9 mouse cellular contexts compared by ENCODE assay signal in genomic region chr5:140128414-140128981, GRCm38 (mm10).
DNase-seq lines count a peak whose midpoint lies in the region; ATAC-seq and TF ChIP-seq lines count a peak whose summit lies in the region.
"Had no signal": no experiment of that assay in that cellular context is flagged by ENCODE, and none has a peak within 500 bp of the region (broad histone marks: within the 10 kb centered on the region; RNA-seq: fewer than 3 reads in every experiment).

No protein-coding gene starts in this region.

- peak overlapping the region; percentile 67 for H3K27ac ChIP-seq in kidney, embryonic 14.5 days (ENCODE audit: low read depth, low read length)
- peak overlapping the region; percentile 61 for H3K27ac ChIP-seq in embryonic facial prominence, embryonic 12.5 days
- no peak overlapping the region; the same call in 1 of the 2 replicates for H3K27ac ChIP-seq in kidney, postnatal 0 days

- no peaks in the 10 kb centered on the region for H3K27me3 ChIP-seq in kidney, embryonic 14.5 days (ENCODE audit: control insufficient read depth, insufficient read depth, low read length)
- no peaks in the 10 kb centered on the region for H3K27me3 ChIP-seq in embryonic facial prominence, embryonic 12.5 days
- no peaks in the 10 kb centered on the region for H3K27me3 ChIP-seq in kidney, postnatal 0 days (ENCODE audit: insufficient read depth, low read length)

- H3K36me3 ChIP-seq in kidney, embryonic 14.5 days (ENCODE audit: control insufficient read depth, insufficient read depth, low read length): 0 out of 2 replicates have a peak, but pooled peaks cover 2% of the 10 kb centered on the region
- H3K36me3 ChIP-seq in embryonic facial prominence, embryonic 12.5 days: no peaks in the 10 kb centered on the region
- no peaks in the 10 kb centered on the region for H3K36me3 ChIP-seq in kidney, postnatal 0 days (ENCODE audit: insufficient read depth, low read length)

- DNase-seq in kidney, adult 18-20 months: no peak
- peak; percentile 47 for DNase-seq in kidney, postnatal 0 days (ENCODE audit: low spot score)
- DNase-seq in retina, postnatal 1 day: peak; percentile 67
- no peak for DNase-seq in urinary bladder, postnatal 4 days (ENCODE audit: low spot score in 2 of 2)
- no peak for DNase-seq in liver
- DNase-seq: right cerebral cortex, postnatal 25 days had no signal

- WGBS in kidney, embryonic 14.5 days: 26% methylated on average over 9 of the region's 9 CpGs
- 24% methylated on average over 9 of the region's 9 CpGs for WGBS in embryonic facial prominence, embryonic 12.5 days
- WGBS in kidney, postnatal 0 days: 31% methylated on average over 9 of the region's 9 CpGs

- peak; percentile 44; the same call in 1 of the 2 replicates for ATAC-seq in kidney, embryonic 14.5 days (ENCODE audit: low FRiP score, low TSS enrichment)
- peak; percentile 74 for ATAC-seq in embryonic facial prominence, embryonic 12.5 days (ENCODE audit: insufficient number of reproducible peaks, insufficient read depth, low FRiP score, low TSS enrichment)
- 0 out of 2 replicates have a peak, but pooled peaks have one; percentile 3 for ATAC-seq in kidney, postnatal 0 days (replicated peaks; ENCODE audit: low FRiP score, low read depth)

- H3K9ac ChIP-seq in kidney, embryonic 14.5 days (ENCODE audit: low read depth, low read length): no peak overlapping the region
- no peak overlapping the region for H3K9ac ChIP-seq in embryonic facial prominence, embryonic 12.5 days
- H3K9ac ChIP-seq in kidney, postnatal 0 days (ENCODE audit: low read depth, low read length): no peak overlapping the region

- H3K9me3 ChIP-seq in kidney, embryonic 14.5 days (ENCODE audit: control insufficient read depth, low read length): no peaks in the 10 kb centered on the region
- H3K9me3 ChIP-seq in embryonic facial prominence, embryonic 12.5 days: no peaks in the 10 kb centered on the region
- no peaks in the 10 kb centered on the region for H3K9me3 ChIP-seq in kidney, postnatal 0 days (replicated peaks; ENCODE audit: low read length)

- no peak overlapping the region for H3K4me2 ChIP-seq in kidney, embryonic 14.5 days (replicated peaks; ENCODE audit: low read depth, low read length)
- H3K4me2 ChIP-seq in embryonic facial prominence, embryonic 12.5 days (replicated peaks): 0 out of 2 replicates have a peak overlapping the region, but pooled peaks have one; percentile 1
- no peak overlapping the region for H3K4me2 ChIP-seq in kidney, postnatal 0 days (ENCODE audit: low read length)

- H3K4me3 ChIP-seq in kidney, embryonic 14.5 days (ENCODE audit: low read length): no peak overlapping the region
- no peak overlapping the region for H3K4me3 ChIP-seq in embryonic facial prominence, embryonic 12.5 days
- no peak overlapping the region for H3K4me3 ChIP-seq in kidney, postnatal 0 days (replicated peaks; ENCODE audit: low read depth, low read length)
- H3K4me3 ChIP-seq: myocyte had no signal

- H3K4me1 ChIP-seq in kidney, embryonic 14.5 days (ENCODE audit: control insufficient read depth, insufficient read depth, low read length): 0 out of 2 replicates have a peak, but pooled peaks cover 5% of the 10 kb centered on the region
- H3K4me1 ChIP-seq in embryonic facial prominence, embryonic 12.5 days: peaks cover 20% of the 10 kb centered on the region
- H3K4me1 ChIP-seq in kidney, postnatal 0 days (replicated peaks; ENCODE audit: insufficient read depth, low read length): 0 out of 2 replicates have a peak, but pooled peaks cover 5% of the 10 kb centered on the region

- TF ChIP-seq CTCF in kidney, postnatal 0 days (IDR thresholded peaks at IDR 0.05; ENCODE audit: low read depth): no peak

Comparison
In these comparisons a context has a peak if more than half of its experiments do, and no peak if none do; other contexts are left out.
1. DNase-seq: peak in kidney, postnatal 0 days (single experiment) and retina, postnatal 1 day (single experiment); none in kidney, adult 18-20 months (single experiment), urinary bladder, postnatal 4 days (0 of 2) and liver (single experiment).
2. ATAC-seq: peak in every context shown above with its lines; median percentile 74 in embryonic facial prominence, embryonic 12.5 days; 44 in kidney, embryonic 14.5 days; 3 in kidney, postnatal 0 days.